Comparison of ENCODE assay signal across 8 mouse cellular contexts in genomic region chr7:64373147-64373829, GRCm38 (mm10). TPM values are rescaled to one million over a fixed set of nuclear protein-coding genes. Genes with fewer than 3 reads are reported as not detected.
DNase-seq lines count a peak whose midpoint lies in the region; ATAC-seq and TF ChIP-seq lines count a peak whose summit lies in the region.

No protein-coding gene starts in this region.

- peak overlapping the region; percentile 84 for H3K9ac ChIP-seq in embryonic facial prominence, embryonic 13.5 days
- H3K9ac ChIP-seq in intestine, embryonic 16.5 days (ENCODE audit: low read depth, low read length): peak overlapping the region; percentile 91

- peaks cover 2% of the 10 kb centered on the region; the same call in 1 of the 2 replicates for H3K4me1 ChIP-seq in spleen, adult 2 months (ENCODE audit: control insufficient read depth, insufficient read depth, insufficient read length)
- H3K4me1 ChIP-seq in embryonic facial prominence, embryonic 13.5 days: peaks cover 12% of the 10 kb centered on the region
- H3K4me1 ChIP-seq in intestine, embryonic 16.5 days (ENCODE audit: control insufficient read depth, insufficient read depth, low read length): peaks cover 6% of the 10 kb centered on the region

- peak overlapping the region; percentile 93 for H3K27ac ChIP-seq in spleen, adult 2 months (ENCODE audit: insufficient read depth, low read length)
- H3K27ac ChIP-seq in embryonic facial prominence, embryonic 13.5 days: peak overlapping the region; percentile 98
- H3K27ac ChIP-seq in intestine, embryonic 16.5 days (ENCODE audit: low read length): peak overlapping the region; percentile 98

- TF ChIP-seq POLR2A in spleen, adult 2 months (IDR thresholded peaks at IDR 0.05; ENCODE audit: low read depth, low read length): no peak

- H3K9me3 ChIP-seq in embryonic facial prominence, embryonic 13.5 days: no peaks in the 10 kb centered on the region
- H3K9me3 ChIP-seq in intestine, embryonic 16.5 days (ENCODE audit: control insufficient read depth, low read length): no peaks in the 10 kb centered on the region

- ATAC-seq in embryonic facial prominence, embryonic 13.5 days (ENCODE audit: insufficient number of reproducible peaks, insufficient read depth, low FRiP score, low TSS enrichment, low read depth): 0 out of 2 replicates have a peak, but pooled peaks have one; percentile 20
- peak; percentile 39 for ATAC-seq in intestine, embryonic 16.5 days

- 9% methylated on average over 18 of the region's 18 CpGs for whole genome bisulfite sequencing in spleen, adult 2 months
- WGBS in embryonic facial prominence, embryonic 13.5 days: 12% methylated on average over 18 of the region's 18 CpGs
- 8% methylated on average over 18 of the region's 18 CpGs for WGBS in intestine, embryonic 16.5 days

- peak overlapping the region; percentile 66 for H3K4me2 ChIP-seq in embryonic facial prominence, embryonic 13.5 days
- H3K4me2 ChIP-seq in intestine, embryonic 16.5 days (ENCODE audit: low read depth, low read length): peak overlapping the region; percentile 75

- H3K27me3 ChIP-seq in spleen, adult 2 months (ENCODE audit: control insufficient read depth, insufficient read depth, low read length): no peaks in the 10 kb centered on the region
- H3K27me3 ChIP-seq in embryonic facial prominence, embryonic 13.5 days: no peaks in the 10 kb centered on the region
- H3K27me3 ChIP-seq in intestine, embryonic 16.5 days (replicated peaks; ENCODE audit: control insufficient read depth, insufficient read depth, low read length): no peaks in the 10 kb centered on the region

- no peak for DNase-seq in spleen, adult 2 months (ENCODE audit: low read depth in 1 of 2, low spot score in 2 of 2)
- DNase-seq in spleen, postnatal 36 days (ENCODE audit: low spot score in 2 of 2): no peak
- DNase-seq in natural killer cell, adult 2 months (ENCODE audit: low spot score in 2 of 2): peak; percentile 9 to 13
- DNase-seq in thymus, postnatal 25 days: no peak
- DNase-seq in adrenal gland, adult 18-20 months (ENCODE audit: low spot score in 2 of 2): no peak
- no peak for DNase-seq in adrenal gland, adult 8-10 months

- no peak for TF ChIP-seq CTCF in spleen, adult 2 months (IDR thresholded peaks at IDR 0.05; ENCODE audit: extremely low read depth, insufficient read depth, insufficient read length, insufficient replicate concordance)

- H3K4me3 ChIP-seq in spleen, adult 2 months (ENCODE audit: extremely low read depth, insufficient read depth, insufficient read length): peak overlapping the region; percentile 81
- H3K4me3 ChIP-seq in embryonic facial prominence, embryonic 13.5 days: peak overlapping the region; percentile 66
- peak overlapping the region; percentile 78 for H3K4me3 ChIP-seq in intestine, embryonic 16.5 days (ENCODE audit: low read length)

- H3K36me3 ChIP-seq in spleen, adult 2 months (ENCODE audit: control insufficient read depth, insufficient read depth, low read length): peaks cover 14% of the 10 kb centered on the region
- H3K36me3 ChIP-seq in embryonic facial prominence, embryonic 13.5 days: peaks cover 52% of the 10 kb centered on the region
- peaks cover 13% of the 10 kb centered on the region for H3K36me3 ChIP-seq in intestine, embryonic 16.5 days (ENCODE audit: control insufficient read depth, insufficient read depth, low read length)

RNA-seq across cellular contexts. Expression of gene Fan1, which starts 0.6 kb away (rescaled TPM):
- polyA plus RNA-seq in spleen, adult 2 months (2012; rRNA removed): 1.5 and 2.0 TPM in 2 replicates
- 12.4 and 12.5 TPM in 2 replicates for polyA plus RNA-seq in embryonic facial prominence, embryonic 13.5 days (2015; fragmentation: Nextera tagmentation; extraction: Ambion mirVana)
- 3.3 and 3.8 TPM in 2 replicates for polyA plus RNA-seq in intestine, embryonic 16.5 days (2015; fragmentation: Nextera tagmentation; extraction: Ambion mirVana)
- 1 to 10 TPM; 5.5 to 5.8 TPM for total RNA-seq in adrenal gland, adult 18-20 months (2021)
- total RNA-seq in adrenal gland, adult 8-10 months (2022): 10 to 100 TPM in 3 of 4 experiments, 1 to 10 TPM in 1; 8.2 to 15.9 (median 12.6) TPM

RNA-seq across cellular contexts. Expression of gene Mphosph10, which starts 18.8 kb away (rescaled TPM):
- 0.40 and 0.76 TPM in 2 replicates for polyA plus RNA-seq in spleen, adult 2 months (2012; rRNA removed)
- 48.6 and 49.5 TPM in 2 replicates for polyA plus RNA-seq in embryonic facial prominence, embryonic 13.5 days (2015; fragmentation: Nextera tagmentation; extraction: Ambion mirVana)
- polyA plus RNA-seq in intestine, embryonic 16.5 days (2015; fragmentation: Nextera tagmentation; extraction: Ambion mirVana): 30.9 and 34.0 TPM in 2 replicates
- 10 to 100 TPM; 25.5 to 26.7 TPM for total RNA-seq in adrenal gland, adult 18-20 months (2021)
- 10 to 100 TPM; 22.5 to 27.8 (median 25.1) TPM for total RNA-seq in adrenal gland, adult 8-10 months (2022)

RNA-seq across cellular contexts. Expression of gene Mcee, which starts 19.1 kb away (rescaled TPM):
- polyA plus RNA-seq in spleen, adult 2 months (2012; rRNA removed): 4.8 and 7.0 TPM in 2 replicates
- 55.7 and 58.3 TPM in 2 replicates for polyA plus RNA-seq in embryonic facial prominence, embryonic 13.5 days (2015; fragmentation: Nextera tagmentation; extraction: Ambion mirVana)
- 114 and 117 TPM in 2 replicates for polyA plus RNA-seq in intestine, embryonic 16.5 days (2015; fragmentation: Nextera tagmentation; extraction: Ambion mirVana)
- total RNA-seq in adrenal gland, adult 18-20 months (2021): 10 to 100 TPM; 79.9 to 86.8 TPM
- 10 to 100 TPM; 53.7 to 74.8 (median 58.0) TPM for total RNA-seq in adrenal gland, adult 8-10 months (2022)

Comparison
In these comparisons a context has a peak if more than half of its experiments do, and no peak if none do; other contexts are left out.
1. DNase-seq: peak in natural killer cell, adult 2 months (2 of 2); none in spleen, adult 2 months (0 of 2), spleen, postnatal 36 days (0 of 2), thymus, postnatal 25 days (single experiment), adrenal gland, adult 18-20 months (0 of 2) and adrenal gland, adult 8-10 months (single experiment).
2. RNA of gene Mphosph10, which starts 18.8 kb away (polyA plus RNA-seq): 48.6 to 49.5 TPM in embryonic facial prominence, embryonic 13.5 days and 30.9 to 34.0 TPM in intestine, embryonic 16.5 days; 0.40 to 0.76 TPM in spleen, adult 2 months; every median in the first group is over 10 times any median in the second.
3. Peak in every context shown above with its lines, with median percentiles within 50 percentile points of each other: H3K27ac ChIP-seq and H3K4me3 ChIP-seq.